Mouse (Mus musculus) fibroblast of lung, adult 2 months (primary cell): ENCODE measurements around the gene Cuedc1.

Experiments
- DNase-seq: peaks from one replicate; pipeline ENCODE4 v3.0.0-alpha.2; 2011; ENCODE audit warnings: low read depth

Gene Cuedc1

DNA sequence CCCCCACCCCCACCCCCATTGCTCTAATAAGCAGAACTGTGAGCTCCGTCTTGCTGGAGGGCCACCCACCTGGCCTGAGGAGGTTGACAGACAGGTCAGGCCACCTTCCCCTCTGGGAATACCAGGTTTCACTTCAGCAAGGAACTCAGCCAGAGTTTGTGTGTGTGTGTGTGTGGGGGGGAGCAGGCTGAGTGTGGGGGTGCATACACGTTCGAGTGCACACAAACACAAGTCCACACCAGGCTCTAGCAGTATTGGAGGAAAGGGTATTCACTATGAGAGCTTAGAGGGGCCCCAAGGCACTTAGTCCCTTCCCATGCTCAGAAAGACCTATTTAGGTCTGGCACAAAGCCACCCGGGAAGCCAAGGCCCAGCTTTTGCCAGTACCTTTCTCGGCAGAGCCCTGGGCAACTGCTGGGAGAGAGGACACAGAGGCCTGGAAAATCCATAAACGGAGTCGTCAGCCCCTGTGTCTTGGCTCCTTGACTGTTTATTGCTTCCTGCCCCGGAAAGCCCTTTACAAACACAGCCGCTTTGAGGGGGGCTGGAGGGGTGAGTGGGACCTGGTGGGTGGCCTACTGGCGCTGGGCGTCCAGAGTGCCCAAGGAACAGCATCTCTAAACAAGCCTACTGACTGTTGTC lies 50.9 kb downstream of the Cuedc1 start:
- DNase-seq, result no peak

DNA sequence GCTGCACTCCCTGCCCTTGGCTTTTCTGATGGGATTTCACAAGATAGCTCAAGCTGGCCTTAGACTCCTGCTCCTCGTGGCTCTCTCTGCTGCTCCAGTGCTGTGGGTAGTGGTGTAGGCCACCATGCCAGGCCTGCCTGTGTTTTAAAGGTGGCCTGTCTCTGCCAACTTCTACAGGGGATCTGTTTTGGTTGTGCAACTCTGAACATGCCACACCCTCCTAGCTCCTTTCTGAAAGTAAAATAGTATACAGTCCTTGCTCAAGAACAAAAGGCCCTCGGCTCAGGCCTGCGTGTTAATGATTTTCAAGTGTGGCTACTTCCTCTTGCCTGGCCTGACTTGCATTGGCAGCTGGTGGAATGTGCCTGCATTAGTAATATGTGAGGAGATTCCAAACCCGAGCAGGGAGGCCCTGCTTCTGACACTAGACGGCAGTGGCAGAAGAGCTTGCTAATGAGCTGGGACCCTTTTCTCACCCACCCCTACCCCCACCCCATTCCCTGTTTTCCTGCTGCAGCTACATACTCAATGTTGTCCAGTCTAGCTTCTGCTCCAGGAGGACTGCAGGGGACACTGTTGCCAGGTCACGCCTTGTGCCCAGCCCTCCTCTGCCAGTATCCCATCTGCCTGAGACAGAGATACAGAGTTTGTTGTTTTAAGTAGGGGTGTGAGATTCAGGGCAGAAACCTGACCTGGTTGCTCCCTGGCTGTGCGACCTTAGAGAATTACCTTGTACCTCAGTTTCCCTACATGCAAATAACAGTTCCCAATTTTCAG lies 53.7 kb downstream of the Cuedc1 start:
- no peak for DNase-seq

DNA sequence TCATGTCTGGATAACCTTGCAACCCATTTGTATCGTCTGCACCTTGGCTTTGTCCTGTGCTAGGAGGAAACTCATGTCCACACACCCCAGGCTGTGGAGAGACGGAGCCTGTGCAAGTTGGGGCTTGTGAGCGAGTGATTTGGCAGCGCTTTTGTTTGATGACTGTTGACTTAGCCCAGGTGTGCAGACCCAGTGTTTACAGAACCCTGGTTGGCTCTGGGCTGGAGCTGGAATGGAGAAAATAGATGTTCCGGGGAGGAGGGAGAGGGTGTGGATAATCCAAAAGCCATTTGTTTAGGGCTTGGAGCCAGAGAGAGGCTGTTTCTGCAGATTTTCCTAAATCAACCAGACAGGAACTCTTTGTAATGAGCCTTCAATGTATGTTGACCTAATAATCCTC lies 56.0 kb downstream of the Cuedc1 start:
- no peak for DNase-seq

DNA sequence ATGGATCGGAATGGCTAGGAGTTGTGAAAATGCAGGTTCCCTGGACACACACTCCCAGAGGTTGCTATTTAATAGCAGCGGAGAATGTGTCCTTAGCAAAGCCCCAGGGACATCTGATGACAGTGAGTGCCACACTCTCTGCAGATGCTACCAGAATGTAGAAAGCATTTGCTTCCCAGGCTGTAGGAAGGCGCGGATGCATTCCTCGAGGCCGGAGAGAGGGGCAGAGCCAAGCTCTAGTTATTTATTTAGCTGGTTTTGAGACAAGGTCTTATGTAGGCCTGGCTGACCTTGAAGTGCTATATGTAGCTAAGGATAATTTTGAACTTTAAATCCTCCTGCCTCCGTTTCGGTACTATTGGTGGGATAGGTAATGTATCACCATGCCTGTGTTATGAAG lies 56.6 kb downstream of the Cuedc1 start:
- no peak for DNase-seq

DNA sequence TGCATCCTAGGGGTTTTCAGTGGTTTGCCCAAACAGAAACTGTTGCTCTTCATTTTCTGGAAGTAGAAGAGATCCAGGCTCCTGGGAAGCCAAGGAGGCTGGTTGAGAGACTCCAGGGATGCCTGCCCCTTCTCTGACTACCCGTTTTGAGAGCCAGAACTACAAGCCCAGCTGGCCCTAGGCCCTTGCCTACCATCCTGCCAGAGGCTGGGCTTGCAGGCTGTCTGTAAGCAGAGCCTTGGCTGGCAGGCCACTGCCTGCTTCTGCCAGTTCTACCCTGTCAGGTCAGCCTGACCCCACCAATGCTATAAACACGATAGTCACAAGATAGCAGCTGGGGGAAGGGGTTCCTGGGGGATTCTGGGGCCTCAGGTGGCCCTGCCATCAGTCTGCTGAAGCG lies 57.6 kb downstream of the Cuedc1 start:
- DNase-seq, result peak; percentile 80

DNA sequence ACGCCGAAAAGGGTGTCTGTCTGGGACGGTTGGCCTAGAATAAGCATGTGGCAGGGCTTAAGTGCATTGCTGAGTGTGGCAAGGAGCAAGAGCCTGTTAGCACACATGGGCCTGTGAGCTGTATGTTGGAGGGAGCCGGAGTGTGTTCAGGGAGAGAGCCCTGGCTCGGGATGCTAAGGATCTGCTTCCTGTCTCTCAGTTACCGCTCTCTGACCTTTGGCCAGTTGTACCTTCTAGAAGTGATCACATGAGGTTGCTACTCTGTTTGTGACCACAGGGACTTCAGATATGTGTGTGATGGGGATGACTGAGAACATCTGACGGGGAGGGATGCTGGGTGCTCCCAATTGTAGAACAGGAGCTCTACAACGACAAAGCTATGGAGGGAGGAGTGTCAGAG lies 58.1 kb downstream of the Cuedc1 start:
- no peak for DNase-seq

DNA sequence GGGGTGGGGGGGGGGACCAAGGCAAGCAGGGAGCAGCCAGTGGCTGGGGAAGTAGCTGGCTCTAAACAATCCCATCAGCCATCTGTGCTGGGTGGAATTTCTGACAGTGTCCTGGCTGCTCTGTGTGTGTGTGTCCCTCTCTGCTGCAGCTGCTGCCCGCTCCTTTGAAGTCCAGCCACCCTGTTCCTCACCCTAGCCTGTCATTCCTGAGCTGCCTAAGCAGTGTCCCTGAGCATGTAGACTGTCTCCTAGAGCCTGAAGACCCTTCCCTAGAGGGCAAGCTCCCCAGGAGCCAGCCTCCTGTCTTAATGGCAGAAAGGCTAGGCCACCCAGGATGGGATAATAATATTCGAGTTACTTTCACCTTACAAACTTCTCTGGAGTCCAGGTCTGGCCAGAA lies 58.5 kb downstream of the Cuedc1 start:
- DNase-seq, result no peak

DNA sequence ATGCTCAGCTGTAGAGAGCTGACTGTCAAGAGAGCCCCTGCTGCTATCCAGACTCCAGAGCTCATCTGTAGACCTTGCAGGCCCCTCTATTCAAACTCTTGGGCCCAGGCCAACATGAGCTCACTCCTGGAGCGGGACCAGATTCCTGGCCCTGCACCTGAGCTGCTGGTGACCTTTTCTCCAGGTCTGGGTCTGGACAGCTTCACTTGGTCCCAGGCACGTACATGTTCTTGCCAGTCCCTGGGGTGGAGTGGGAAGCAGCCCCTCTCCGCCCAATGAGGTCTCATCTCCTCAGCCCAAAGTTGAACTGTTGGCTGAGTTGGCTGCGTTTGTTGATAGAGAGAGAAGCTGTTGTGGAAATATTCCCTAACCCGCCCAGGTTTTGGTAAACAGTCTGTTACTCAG lies 61.0 kb downstream of the Cuedc1 start:
- no peak for DNase-seq

DNA sequence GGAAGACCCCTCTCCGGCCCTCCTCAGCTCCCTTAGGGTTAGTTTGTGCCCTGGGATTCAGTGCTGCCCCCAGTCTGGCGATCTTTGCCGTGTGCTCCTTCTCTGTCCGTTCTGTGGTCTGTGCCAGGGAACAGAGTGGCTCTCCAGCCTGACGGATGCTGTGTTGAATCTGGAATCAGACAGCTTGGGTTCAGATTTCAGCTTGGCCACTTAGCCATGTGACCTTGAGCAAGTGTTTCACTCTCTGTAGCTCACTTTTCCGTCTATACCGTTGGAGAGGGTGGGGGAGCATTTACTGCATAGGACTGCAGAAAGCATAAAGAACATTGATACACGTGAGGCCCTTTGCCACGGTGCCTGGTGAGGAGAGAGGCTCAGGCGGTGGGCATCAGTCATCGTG lies 61.5 kb downstream of the Cuedc1 start:
- no peak for DNase-seq

DNA sequence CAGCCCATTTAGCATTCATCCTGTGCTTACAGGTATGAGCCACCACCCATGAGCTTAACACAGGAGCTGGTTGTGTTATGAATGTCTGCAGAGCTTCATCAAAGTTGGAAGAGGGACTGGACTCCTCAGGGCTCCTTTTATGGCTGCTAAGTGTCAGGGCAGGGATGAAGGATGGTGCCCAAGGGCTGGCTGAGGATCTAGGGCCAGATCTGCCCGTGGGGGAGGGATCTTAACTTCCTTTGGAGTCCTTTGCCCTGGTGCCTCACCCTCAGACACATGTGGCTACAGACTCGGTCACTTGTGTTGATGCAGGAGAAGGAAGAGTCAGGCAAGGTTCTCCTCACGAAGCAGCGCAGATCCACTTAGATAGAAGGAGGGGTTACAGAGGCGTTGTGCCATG lies 62.5 kb downstream of the Cuedc1 start:
- DNase-seq, result no peak

DNA sequence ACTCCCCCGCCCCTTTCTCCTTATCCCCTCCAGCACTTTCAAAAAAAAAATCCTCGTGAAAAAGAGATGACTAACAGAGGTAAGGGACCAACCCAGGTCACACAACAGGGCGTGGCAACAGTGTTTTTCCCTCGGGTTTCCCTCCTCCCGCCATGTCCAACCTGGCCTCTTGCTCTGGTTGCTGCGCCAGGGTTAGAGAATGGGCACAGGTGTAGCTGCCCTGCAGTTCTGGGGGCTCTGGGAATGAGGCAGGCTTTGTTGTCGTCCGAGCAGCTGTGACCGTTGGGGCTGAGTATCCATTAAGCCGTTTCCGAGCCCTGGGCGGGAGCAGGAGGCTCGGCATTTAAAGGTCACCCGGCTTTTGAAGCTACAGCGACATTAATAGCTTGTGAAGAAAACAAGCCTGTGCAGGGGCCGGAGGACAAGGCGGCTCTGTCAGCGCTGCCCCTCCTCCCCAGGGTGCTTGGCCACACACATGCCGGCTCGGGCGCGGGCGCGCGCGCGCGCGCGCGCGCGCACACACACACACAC lies 63.3 kb downstream of the Cuedc1 start:
- no peak for DNase-seq

DNA sequence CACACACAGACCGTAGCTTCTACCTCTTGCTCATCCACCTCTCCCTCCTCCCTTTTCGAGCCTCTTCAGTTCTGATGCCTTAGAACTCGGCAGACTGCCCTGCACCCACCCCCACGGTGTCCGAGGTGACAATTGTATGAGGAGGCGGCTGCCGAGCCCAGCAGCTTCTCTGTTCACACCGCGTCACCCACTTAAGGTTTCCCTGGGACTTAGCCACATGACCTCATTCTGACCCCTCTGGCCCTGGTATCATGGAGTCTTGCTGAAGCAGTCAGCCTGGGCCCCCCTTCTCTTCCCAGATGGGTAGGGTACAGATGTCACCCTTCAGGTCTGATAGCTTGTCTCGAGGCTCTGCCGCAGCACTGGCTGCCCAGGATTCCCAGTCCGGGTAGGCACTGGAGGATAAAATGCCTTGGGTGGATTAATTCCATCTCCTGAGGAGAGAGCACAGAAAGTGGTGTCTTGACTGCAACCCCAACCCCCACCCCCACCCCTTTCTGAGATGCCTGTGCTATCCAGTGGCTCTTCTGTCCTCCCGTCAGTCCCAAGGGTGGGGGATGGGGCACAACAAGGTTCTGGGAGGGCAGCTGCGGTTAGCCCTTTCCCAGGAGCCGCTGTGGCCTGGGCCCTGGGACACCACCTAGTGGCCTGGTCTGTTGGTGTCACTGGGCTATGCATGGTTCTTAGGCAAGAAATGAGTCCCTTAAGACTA lies 63.9 kb downstream of the Cuedc1 start:
- DNase-seq, result no peak

DNA sequence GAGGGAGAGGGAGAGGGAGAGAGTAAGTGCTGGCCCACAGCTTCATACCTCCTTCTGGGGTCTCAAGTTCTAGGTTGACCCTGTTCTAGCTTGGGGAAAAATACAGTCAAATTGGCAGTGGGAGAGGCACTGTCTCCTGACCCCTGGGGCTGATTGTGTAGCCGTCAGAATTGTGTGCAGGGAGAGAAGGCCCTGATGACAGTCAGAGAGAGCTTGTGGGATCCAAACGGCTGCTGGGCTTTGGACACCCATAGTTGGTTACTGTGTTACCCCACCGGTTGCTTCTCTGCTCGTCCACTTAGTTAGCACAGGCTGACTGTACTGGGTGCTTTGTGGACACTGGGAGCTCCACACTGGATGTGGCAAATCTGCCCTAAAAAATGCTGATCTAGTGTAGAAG lies 64.9 kb downstream of the Cuedc1 start:
- DNase-seq, result no peak

DNA sequence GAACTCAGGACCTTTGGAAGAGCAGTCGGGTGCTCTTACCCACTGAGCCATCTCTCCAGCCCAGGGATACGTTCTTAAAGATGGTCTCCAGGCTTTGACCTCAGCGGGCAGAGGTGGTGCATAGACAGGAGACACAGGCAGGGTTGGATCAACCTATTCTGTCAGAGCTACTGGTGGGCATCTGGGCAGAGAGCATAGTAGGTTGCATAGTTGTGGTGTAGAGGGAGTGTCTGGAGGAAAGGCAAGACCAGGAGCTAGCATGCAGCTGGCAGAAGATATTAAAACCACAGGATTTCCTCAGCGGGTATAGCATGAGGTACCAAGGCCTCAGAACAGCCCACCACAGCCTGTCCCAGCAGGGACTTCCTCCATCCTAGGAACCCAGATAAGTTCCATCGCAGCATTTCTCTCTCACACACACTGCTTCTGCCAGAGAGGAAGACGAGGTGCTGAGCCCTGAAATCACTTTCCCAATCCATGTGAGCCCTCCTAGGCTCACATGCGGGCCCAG lies 66.4 kb downstream of the Cuedc1 start:
- no peak for DNase-seq

DNA sequence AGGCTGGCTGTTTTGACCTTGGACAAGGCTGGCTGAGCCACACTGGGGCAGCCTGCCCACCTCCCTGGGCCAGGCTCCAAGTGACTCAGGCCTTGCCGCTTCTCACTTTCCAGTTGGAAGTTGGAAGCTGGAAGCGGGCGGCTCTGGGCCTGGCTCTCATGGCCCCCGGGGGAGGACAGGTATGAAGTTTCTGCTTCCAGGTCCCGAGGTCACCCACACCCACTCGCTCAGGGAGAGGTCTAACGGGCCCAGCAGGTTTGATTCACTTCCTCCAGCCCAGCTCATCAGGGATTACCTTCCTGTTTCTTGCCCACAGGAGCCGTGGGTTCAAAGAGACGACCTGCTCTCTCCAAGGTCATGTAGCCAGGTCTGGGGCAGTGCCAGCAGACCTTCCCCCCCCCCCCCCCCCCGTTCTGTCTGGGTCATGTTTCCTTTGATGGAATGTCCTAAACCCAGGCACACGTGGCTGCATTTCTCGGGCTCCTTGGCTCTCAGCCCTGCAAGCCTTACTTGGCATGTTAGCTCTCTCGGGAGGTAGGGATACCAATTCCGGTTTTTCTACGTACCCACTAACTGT lies 67.0 kb downstream of the Cuedc1 start:
- peak; percentile 94 for DNase-seq

DNA sequence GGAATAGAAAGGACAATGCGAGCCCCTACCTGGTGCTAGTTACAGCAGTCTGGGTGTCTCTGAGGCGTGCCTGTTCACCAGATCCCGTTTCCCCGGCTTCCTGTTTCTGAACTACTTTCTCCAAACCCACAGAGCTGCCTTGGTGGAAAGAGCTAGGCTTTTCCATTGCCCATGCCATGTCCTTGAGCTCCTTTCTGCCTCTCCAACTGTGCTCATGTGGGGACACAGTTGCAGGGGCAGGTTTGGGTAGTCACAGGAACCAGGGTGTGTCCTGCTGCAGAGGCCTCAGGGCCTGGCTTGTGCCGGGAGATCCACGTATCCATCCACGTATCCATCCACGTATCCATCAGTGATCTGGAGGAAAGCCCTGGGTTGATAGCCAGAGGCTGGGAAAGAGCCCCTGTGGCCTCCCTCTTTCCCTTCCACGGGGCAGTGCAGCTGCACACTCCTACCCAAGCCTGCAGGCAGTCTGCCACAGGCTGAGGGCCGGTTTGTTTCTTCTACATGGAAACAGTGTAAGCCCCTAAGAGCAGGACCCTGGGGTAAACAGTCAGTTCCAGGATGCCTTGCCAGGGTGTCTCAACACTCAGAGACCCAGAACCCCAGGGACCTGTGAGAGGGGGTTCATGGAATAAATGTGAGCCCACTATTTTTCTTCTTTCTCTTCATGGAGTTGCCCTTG lies 68.0 kb downstream of the Cuedc1 start:
- DNase-seq, result no peak

DNA sequence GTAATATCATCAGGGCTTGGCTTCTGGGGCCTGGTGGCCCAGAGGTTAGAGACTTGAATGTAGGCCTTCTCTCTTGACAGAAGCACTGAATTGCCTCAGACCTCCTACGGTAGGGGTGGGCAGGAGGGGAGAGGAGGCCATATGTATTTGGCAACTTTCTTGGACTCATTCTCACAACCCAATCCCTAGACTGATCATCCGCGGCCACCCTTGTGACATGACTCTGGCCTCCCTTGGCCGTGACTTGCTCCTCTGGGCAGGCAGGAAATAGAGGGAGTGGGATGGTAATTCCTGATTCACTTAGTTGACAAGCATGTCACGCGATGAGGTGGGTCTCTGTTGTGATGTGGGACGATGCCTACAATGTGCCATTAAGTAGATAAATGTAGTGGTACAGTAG lies 68.6 kb downstream of the Cuedc1 start:
- no peak for DNase-seq

DNA sequence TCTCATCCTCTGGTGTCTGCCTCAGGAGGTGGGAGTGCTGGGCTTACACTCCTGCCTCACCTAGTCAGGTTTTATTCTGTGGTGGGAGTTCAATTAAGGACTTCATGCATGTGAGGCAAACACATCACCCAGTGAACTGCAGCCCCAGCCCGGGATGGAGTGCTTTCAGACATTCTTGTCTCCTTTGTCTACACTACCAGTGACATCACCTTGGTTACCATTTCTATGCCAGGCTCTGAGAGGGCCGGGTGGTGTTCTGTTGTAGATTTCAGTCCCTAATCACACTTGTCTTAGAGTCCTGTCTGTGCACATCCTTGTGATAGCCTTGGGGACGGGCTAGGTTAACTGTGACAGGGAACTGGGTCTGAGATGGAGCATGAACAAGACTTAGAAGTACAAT lies 70.8 kb downstream of the Cuedc1 start:
- no peak for DNase-seq

DNA sequence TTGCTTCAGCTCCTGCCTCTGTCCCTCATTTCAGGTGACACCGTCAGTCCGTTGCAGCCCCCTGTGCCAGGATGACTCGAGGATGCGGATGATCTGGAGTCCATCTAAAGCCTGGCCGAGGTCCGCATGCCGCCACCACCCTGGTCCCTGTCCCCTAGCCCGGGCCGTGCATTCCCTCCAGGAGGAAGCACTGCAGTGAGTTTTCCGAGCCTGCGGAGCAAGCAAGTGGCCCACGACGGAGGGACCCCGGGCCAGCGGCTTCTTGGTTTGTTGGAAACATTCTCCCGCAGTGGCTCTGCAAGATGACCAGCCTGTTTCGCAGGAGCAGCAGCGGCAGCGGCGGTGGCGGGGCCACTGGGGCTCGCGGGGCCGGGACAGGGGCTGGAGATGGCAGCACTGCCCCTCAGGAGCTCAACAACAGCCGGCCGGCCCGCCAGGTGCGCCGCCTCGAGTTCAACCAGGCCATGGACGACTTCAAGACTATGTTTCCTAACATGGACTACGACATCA lies 71.7 kb downstream of the Cuedc1 start:
- DNase-seq, result no peak

DNA sequence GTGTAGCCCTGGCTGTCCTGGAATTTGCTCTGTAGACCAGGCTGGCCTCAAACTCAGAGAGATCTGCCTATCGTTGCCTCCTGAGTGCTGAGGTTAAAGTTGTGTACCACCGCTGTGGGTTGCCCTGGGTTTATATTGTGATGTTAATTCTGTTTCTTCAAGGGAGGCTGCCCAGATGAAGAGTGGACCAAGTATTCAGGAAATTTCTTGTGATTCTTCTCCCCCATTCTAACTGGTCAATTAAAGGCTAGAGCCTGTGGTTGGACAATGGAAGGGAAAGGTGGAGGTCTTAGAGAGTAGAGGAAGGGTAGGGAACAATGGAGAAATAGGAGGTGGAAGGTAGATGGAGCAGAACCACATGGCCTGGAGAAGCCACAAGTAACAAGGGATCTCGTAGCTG lies 72.7 kb downstream of the Cuedc1 start:
- no peak for DNase-seq

DNA sequence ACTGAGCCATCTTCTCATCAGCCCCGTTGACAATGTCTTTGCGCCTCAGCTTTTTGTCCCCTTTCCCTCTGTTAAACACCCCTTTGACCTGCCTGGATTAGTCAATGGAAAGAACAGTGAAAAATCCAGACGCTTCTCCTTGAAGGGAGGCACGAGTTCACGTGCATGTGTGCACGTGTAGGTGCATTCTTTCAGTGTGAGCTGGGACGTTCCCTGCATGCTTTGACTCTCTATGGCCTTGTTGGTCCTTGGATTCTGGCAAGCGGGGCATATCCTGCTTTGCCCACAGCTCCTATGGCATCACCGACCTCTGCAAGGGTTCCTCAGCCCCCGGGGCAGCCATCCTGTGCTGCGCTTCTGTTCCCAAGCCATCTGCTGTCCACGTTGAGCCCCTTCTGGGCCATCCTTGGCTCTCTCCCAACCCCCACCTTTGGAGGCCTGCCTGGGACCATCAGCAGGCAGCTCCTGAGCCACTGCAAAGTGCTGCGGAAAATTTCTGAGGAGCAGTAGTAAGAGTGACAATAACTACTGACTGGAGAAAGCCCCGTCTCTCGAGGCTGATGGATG lies 74.1 kb downstream of the Cuedc1 start:
- DNase-seq, result no peak
